Comparison of ENCODE assay signal across 15 mouse cellular contexts in the genomic region with DNA sequence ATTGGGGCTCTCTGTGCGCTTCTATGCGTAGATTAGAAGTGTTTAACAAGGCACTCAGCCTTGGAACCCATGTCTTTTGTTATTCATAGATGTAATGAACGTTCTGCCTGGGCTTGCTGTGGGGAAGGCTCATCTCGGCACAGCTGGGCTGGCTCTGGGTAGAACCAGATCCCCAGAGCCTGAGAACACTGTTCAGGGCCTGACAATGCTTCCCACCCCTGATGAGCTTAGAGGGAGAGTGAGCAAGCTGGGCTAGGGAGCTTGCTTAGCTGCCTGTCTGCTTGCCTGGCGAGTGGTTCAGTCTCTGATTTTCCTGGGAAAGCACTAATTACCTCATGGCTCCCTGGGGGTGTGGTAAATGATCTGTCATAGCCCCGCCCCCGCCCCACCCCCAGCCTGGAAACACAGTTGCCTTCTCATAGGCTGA. TPM values are rescaled to one million over a fixed set of nuclear protein-coding genes. Genes with fewer than 3 reads are reported as not detected.
DNase-seq lines count a peak whose midpoint lies in the region; ATAC-seq and TF ChIP-seq lines count a peak whose summit lies in the region.
"Had no signal": no experiment of that assay in that cellular context is flagged by ENCODE, and none has a peak within 500 bp of the region (broad histone marks: within the 10 kb centered on the region; RNA-seq: fewer than 3 reads in every experiment).

No protein-coding gene starts in this region.

- no peaks in the 10 kb centered on the region for H3K9me3 ChIP-seq in forebrain, embryonic 11.5 days (ENCODE audit: control insufficient read depth, low read length)
- H3K9me3 ChIP-seq in forebrain, embryonic 15.5 days: no peaks in the 10 kb centered on the region
- no peaks in the 10 kb centered on the region for H3K9me3 ChIP-seq in kidney, embryonic 14.5 days (ENCODE audit: control insufficient read depth, low read length)
- no peaks in the 10 kb centered on the region for H3K9me3 ChIP-seq in intestine, embryonic 16.5 days (ENCODE audit: control insufficient read depth, low read length)
- H3K9me3 ChIP-seq: heart, embryonic 12.5 days had no signal

- H3K27ac ChIP-seq in forebrain, embryonic 11.5 days (ENCODE audit: low read depth, low read length): 0 out of 2 replicates have a peak overlapping the region, but pooled peaks have one; percentile 18
- H3K27ac ChIP-seq in forebrain, embryonic 15.5 days (replicated peaks): no peak overlapping the region
- H3K27ac ChIP-seq in kidney, embryonic 14.5 days (ENCODE audit: low read depth, low read length): no peak overlapping the region
- no peak overlapping the region for H3K27ac ChIP-seq in intestine, embryonic 16.5 days (ENCODE audit: low read length)

- peaks cover 10% of the 10 kb centered on the region; the same call in 1 of the 2 replicates for H3K4me1 ChIP-seq in forebrain, embryonic 11.5 days (replicated peaks; ENCODE audit: control insufficient read depth, insufficient read depth, low read length)
- H3K4me1 ChIP-seq in forebrain, embryonic 15.5 days: peaks cover 20% of the 10 kb centered on the region
- peaks cover 4% of the 10 kb centered on the region; the same call in 1 of the 2 replicates for H3K4me1 ChIP-seq in kidney, embryonic 14.5 days (ENCODE audit: control insufficient read depth, insufficient read depth, low read length)
- peaks cover 14% of the 10 kb centered on the region for H3K4me1 ChIP-seq in intestine, embryonic 16.5 days (ENCODE audit: control insufficient read depth, insufficient read depth, low read length)

- TF ChIP-seq POLR2A in brain, embryonic 14.5 days (IDR thresholded peaks at IDR 0.05; ENCODE audit: borderline replicate concordance, extremely low read depth, insufficient read depth, insufficient read length, poor library complexity, severe bottlenecking): no peak

- H3K36me3 ChIP-seq in forebrain, embryonic 11.5 days (ENCODE audit: control insufficient read depth, insufficient read depth, low read length): no peaks in the 10 kb centered on the region
- H3K36me3 ChIP-seq in forebrain, embryonic 15.5 days: no peaks in the 10 kb centered on the region
- H3K36me3 ChIP-seq in kidney, embryonic 14.5 days (ENCODE audit: control insufficient read depth, insufficient read depth, low read length): no peaks in the 10 kb centered on the region
- no peaks in the 10 kb centered on the region for H3K36me3 ChIP-seq in intestine, embryonic 16.5 days (ENCODE audit: control insufficient read depth, insufficient read depth, low read length)
- H3K36me3 ChIP-seq: heart, embryonic 12.5 days had no signal

- WGBS in forebrain, embryonic 11.5 days: 6% methylated on average over 7 of the region's 7 CpGs
- 7% methylated on average over 7 of the region's 7 CpGs for WGBS in forebrain, embryonic 15.5 days
- WGBS in kidney, embryonic 14.5 days: 20% methylated on average over 7 of the region's 7 CpGs
- 28% methylated on average over 7 of the region's 7 CpGs for WGBS in intestine, embryonic 16.5 days

- no peak overlapping the region for H3K4me2 ChIP-seq in forebrain, embryonic 11.5 days (ENCODE audit: low read depth, low read length, severe bottlenecking)
- H3K4me2 ChIP-seq in forebrain, embryonic 15.5 days (replicated peaks): no peak overlapping the region
- no peak overlapping the region for H3K4me2 ChIP-seq in kidney, embryonic 14.5 days (replicated peaks; ENCODE audit: low read depth, low read length)
- no peak overlapping the region for H3K4me2 ChIP-seq in intestine, embryonic 16.5 days (ENCODE audit: low read depth, low read length)
- H3K4me2 ChIP-seq: heart, embryonic 12.5 days had no signal

- no peak overlapping the region for H3K4me3 ChIP-seq in forebrain, embryonic 11.5 days (ENCODE audit: low read depth, low read length)
- no peak overlapping the region for H3K4me3 ChIP-seq in forebrain, embryonic 15.5 days
- no peak overlapping the region for H3K4me3 ChIP-seq in kidney, embryonic 14.5 days (ENCODE audit: low read length)
- H3K4me3 ChIP-seq in intestine, embryonic 16.5 days (ENCODE audit: low read length): no peak overlapping the region
- H3K4me3 ChIP-seq: heart, embryonic 12.5 days had no signal

- 0 out of 2 replicates have a peak, but pooled peaks have one; percentile 43 for ATAC-seq in forebrain, embryonic 11.5 days (replicated peaks; ENCODE audit: low FRiP score)
- no peak; the same call in 1 of the 2 replicates for ATAC-seq in forebrain, embryonic 15.5 days (replicated peaks)
- no peak for ATAC-seq in kidney, embryonic 14.5 days (ENCODE audit: low FRiP score, low TSS enrichment)
- ATAC-seq in intestine, embryonic 16.5 days: peak; percentile 39; the same call in 1 of the 2 replicates
- ATAC-seq: midbrain, embryonic 16.5 days; Patski had no signal

- H3K27me3 ChIP-seq in forebrain, embryonic 11.5 days (ENCODE audit: control insufficient read depth, insufficient read depth, low read length): no peaks in the 10 kb centered on the region; the same call in 1 of the 2 replicates
- H3K27me3 ChIP-seq in forebrain, embryonic 15.5 days: no peaks in the 10 kb centered on the region
- H3K27me3 ChIP-seq in kidney, embryonic 14.5 days (ENCODE audit: control insufficient read depth, insufficient read depth, low read length): no peaks in the 10 kb centered on the region
- no peaks in the 10 kb centered on the region for H3K27me3 ChIP-seq in intestine, embryonic 16.5 days (replicated peaks; ENCODE audit: control insufficient read depth, insufficient read depth, low read length)
- H3K27me3 ChIP-seq: heart, embryonic 12.5 days had no signal

- peak; percentile 65 for DNase-seq in forebrain, embryonic 11.5 days (ENCODE audit: low spot score)
- peak; percentile 12 to 24 for DNase-seq in kidney, postnatal 4 days
- peak; percentile 73 for DNase-seq in brain, embryonic 14.5 days (ENCODE audit: low read depth)
- no peak for DNase-seq in thymus, postnatal 0 days (ENCODE audit: low spot score)
- DNase-seq in right cerebral cortex, postnatal 4 days: no peak
- DNase-seq: cerebellum, postnatal 10 days; lung, adult 2 months had no signal

- no peak overlapping the region; the same call in 1 of the 2 replicates for H3K9ac ChIP-seq in forebrain, embryonic 11.5 days (ENCODE audit: low read length)
- no peak overlapping the region for H3K9ac ChIP-seq in forebrain, embryonic 15.5 days (replicated peaks)
- H3K9ac ChIP-seq in kidney, embryonic 14.5 days (ENCODE audit: low read depth, low read length): no peak overlapping the region
- H3K9ac ChIP-seq in intestine, embryonic 16.5 days (ENCODE audit: low read depth, low read length): no peak overlapping the region
- H3K9ac ChIP-seq: heart, embryonic 12.5 days had no signal

- no peak for TF ChIP-seq CTCF in brain, embryonic 14.5 days (IDR thresholded peaks at IDR 0.05; ENCODE audit: borderline replicate concordance, extremely low read depth, insufficient read depth, insufficient read length)

RNA-seq across cellular contexts. Expression of a gene that starts 4.8 kb away (rescaled TPM):
- polyA plus RNA-seq in forebrain, embryonic 11.5 days (2014; fragmentation: Nextera tagmentation; extraction: Ambion mirVana): 18.7 and 22.5 TPM in 2 replicates
- 26.7 and 28.5 TPM in 2 replicates for polyA plus RNA-seq in forebrain, embryonic 15.5 days (2015; fragmentation: Nextera tagmentation; extraction: Ambion mirVana)
- polyA plus RNA-seq in kidney, embryonic 14.5 days (2014; fragmentation: Nextera tagmentation; extraction: Ambion mirVana): 15.9 and 28.8 TPM in 2 replicates
- polyA plus RNA-seq in brain, embryonic 14.5 days (2012; rRNA removed): 36.2 and 44.6 TPM in 2 replicates
- polyA plus RNA-seq in intestine, embryonic 16.5 days (2015; fragmentation: Nextera tagmentation; extraction: Ambion mirVana): 17.0 and 17.6 TPM in 2 replicates
- 20.5 and 22.5 TPM in 2 replicates for polyA plus RNA-seq in thymus, postnatal 0 days (2015; fragmentation: Nextera tagmentation; extraction: Ambion mirVana)

RNA-seq across cellular contexts. Expression of a gene that starts 51.4 kb away (rescaled TPM):
- not detected in 2 replicates for polyA plus RNA-seq in forebrain, embryonic 11.5 days (2014; fragmentation: Nextera tagmentation; extraction: Ambion mirVana)
- polyA plus RNA-seq in forebrain, embryonic 15.5 days (2015; fragmentation: Nextera tagmentation; extraction: Ambion mirVana): not detected in 2 replicates
- polyA plus RNA-seq in kidney, embryonic 14.5 days (2014; fragmentation: Nextera tagmentation; extraction: Ambion mirVana): not detected in 2 replicates
- not detected in 2 replicates for polyA plus RNA-seq in brain, embryonic 14.5 days (2012; rRNA removed)
- polyA plus RNA-seq in intestine, embryonic 16.5 days (2015; fragmentation: Nextera tagmentation; extraction: Ambion mirVana): not detected in 2 replicates
- polyA plus RNA-seq in thymus, postnatal 0 days (2015; fragmentation: Nextera tagmentation; extraction: Ambion mirVana): 0.06 TPM in 1 of 2 replicates, not detected in the other
- polyA plus RNA-seq: heart, embryonic 12.5 days; intestine, embryonic 14.5 days; lung, adult 2 months; midbrain, embryonic 16.5 days; Patski; stomach, embryonic 14.5 days had no signal

Comparison
In these comparisons a context has a peak if more than half of its experiments do, and no peak if none do; other contexts are left out.
1. ATAC-seq: peak in forebrain, embryonic 11.5 days (single experiment) and intestine, embryonic 16.5 days (single experiment); none in forebrain, embryonic 15.5 days (single experiment) and kidney, embryonic 14.5 days (single experiment).
2. DNase-seq: peak in forebrain, embryonic 11.5 days (single experiment), kidney, postnatal 4 days (2 of 2) and brain, embryonic 14.5 days (single experiment); none in thymus, postnatal 0 days (single experiment) and right cerebral cortex, postnatal 4 days (single experiment).